Mouse (Mus musculus) right cerebral cortex, postnatal 25 days (tissue): ENCODE results near the gene Fem1b.

Experiments
- DNase-seq: peaks from one replicate; pipeline ENCODE4 v3.0.0; 2022

Gene Fem1b

GRCm38 (mm10) chr9:62777461-62777860 is 34.3 kb downstream of the Fem1b start:
- no peak for DNase-seq

GRCm38 (mm10) chr9:62775464-62775863 is 36.3 kb downstream of the Fem1b start:
- DNase-seq, result no peak

GRCm38 (mm10) chr9:62772746-62773145 is 39.0 kb downstream of the Fem1b start:
- no peak for DNase-seq

- no peak for DNase-seq
Measured at GRCm38 (mm10) chr9:62768361-62768760, 43.4 kb downstream of the Fem1b start.

- no peak for DNase-seq
Measured at GRCm38 (mm10) chr9:62767464-62767863, 44.3 kb downstream of the Fem1b start.

GRCm38 (mm10) chr9:62765346-62765745 is 46.4 kb downstream of the Fem1b start:
- DNase-seq, result no peak

- no peak for DNase-seq
Measured at GRCm38 (mm10) chr9:62763478-62763877, 48.3 kb downstream of the Fem1b start.

- DNase-seq, result no peak
Measured at GRCm38 (mm10) chr9:62759601-62760000, 52.1 kb downstream of the Fem1b start.

GRCm38 (mm10) chr9:62758288-62758687 is 53.4 kb downstream of the Fem1b start:
- DNase-seq, result peak; percentile 71

- DNase-seq, result no peak
Measured at GRCm38 (mm10) chr9:62750381-62750780, 61.4 kb downstream of the Fem1b start.

- DNase-seq, result no peak
Measured at GRCm38 (mm10) chr9:62749666-62750065, 62.1 kb downstream of the Fem1b start.

- DNase-seq, result no peak
Measured at GRCm38 (mm10) chr9:62746646-62747045, 65.1 kb downstream of the Fem1b start.

GRCm38 (mm10) chr9:62744558-62745275 is 67.0 kb downstream of the Fem1b start:
- DNase-seq, result no peak
